Mouse (Mus musculus) retina, postnatal 1 day (tissue): ENCODE data around the gene Rpl6.
A peak's percentile ranks its signal among the peaks of the same experiment; 100 is the strongest.
"Not testable (repeated sequence)": the region's sequence is repeated elsewhere in the genome, so short reads cannot be mapped to it uniquely, and the experiment has no call there.

ENCODE experiments used
- DNase-seq: peaks from one replicate; pipeline ENCODE4 v3.0.0-alpha.2; 2012

Gene Rpl6

GRCm38 (mm10) chr5:121197337-121197736, 6.9 kb upstream of the Rpl6 start:
- no peak for DNase-seq

- no peak for DNase-seq
Measured at GRCm38 (mm10) chr5:121198376-121198775, 5.9 kb upstream of the Rpl6 start.

- DNase-seq = peak; percentile 65
Measured at GRCm38 (mm10) chr5:121201739-121202138, 2.5 kb upstream of the Rpl6 start.

GRCm38 (mm10) chr5:121202467-121202866, 1.8 kb upstream of the Rpl6 start:
- no peak for DNase-seq

DNA sequence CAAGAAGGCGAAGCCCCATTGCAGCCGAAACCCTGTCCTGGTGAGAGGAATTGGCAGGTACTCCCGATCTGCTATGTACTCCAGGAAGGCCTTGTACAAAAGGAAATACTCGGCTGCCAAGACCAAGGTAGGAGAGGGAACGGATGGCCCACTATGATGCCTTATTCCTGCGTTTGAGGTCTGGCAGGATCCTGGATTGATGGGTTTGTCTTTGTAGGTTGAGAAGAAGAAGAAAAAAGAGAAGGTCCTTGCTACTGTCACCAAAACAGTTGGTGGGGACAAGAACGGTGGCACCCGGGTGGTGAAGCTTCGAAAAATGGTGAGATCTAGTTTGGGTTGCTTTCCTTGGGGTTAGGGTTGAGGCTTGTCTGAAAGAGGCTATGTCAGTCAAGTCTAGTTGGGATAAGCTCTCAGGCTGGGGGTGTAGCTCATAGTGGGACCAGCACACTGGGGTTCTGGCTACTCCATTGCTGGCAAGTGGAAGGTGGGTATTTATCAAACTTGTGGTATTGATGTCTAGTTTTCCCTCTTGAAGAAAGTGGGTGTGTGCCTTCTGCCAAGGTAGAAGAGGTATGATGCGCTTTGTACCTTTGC, 1.4 kb downstream of the Rpl6 start:
- not testable (repeated sequence) for DNase-seq

GRCm38 (mm10) chr5:121206540-121206939, 2.3 kb downstream of the Rpl6 start:
- no peak for DNase-seq

- no peak for DNase-seq
Measured at GRCm38 (mm10) chr5:121206984-121207383, 2.7 kb downstream of the Rpl6 start.

GRCm38 (mm10) chr5:121209755-121210600, 5.7 kb downstream of the Rpl6 start:
- no peak for DNase-seq

DNA sequence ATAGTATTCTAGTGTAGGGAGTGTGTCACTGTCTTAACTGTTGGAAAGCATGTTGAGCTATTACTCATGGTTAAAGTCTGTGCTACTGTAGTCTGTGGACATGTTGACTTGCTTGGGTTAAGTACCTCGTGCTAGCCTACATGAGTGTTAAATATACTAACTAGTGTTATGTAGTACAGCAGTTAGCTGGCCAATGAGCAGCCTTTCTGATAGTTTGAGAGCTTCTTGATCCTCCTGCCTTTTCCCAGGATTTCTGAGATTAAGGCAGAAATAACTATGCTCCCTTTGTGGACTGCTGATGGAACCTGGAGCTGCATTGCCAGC, 6.3 kb downstream of the Rpl6 start:
- DNase-seq = no peak

- no peak for DNase-seq
Measured at GRCm38 (mm10) chr5:121212108-121212507, 7.8 kb downstream of the Rpl6 start.

- DNase-seq = no peak
Measured at GRCm38 (mm10) chr5:121214707-121215106, 10.4 kb downstream of the Rpl6 start.

DNA sequence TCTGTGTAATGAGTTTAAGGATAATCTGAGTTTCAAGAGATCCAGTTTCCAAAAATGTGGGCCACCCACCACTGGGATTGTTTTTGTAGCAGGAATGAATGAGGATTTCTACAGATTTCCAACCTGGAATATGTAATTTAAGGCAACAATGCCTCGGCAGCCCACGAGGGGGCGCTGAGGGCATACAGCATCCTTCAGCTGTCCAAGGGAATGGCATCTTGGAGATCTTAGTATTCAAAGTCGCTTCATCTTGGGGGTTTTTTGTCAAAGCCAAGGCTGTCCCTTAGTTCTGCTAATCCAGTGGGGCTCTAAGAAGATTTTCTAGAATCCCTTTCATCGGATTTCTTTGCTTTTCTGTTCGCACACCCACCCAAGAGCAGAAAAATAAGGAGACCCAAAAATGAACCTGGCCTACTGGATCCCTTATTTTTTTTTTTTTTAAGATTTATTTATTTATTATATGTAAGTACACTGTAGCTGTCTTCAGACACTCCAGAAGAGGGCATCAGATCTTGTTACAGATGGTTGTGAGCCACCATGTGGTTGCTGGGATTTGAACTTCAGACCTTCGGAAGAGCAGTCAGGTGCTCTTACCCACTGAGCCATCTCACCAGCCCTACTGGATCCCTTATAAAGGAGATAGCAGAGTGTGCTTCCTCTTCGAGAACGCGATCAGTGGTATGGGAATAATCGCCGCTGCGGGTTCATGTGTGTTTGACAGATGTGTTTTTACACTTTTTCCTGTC, 11.3 kb downstream of the Rpl6 start:
- DNase-seq = peak; percentile 80

GRCm38 (mm10) chr5:121216126-121216446, 11.8 kb downstream of the Rpl6 start:
- no peak for DNase-seq

- DNase-seq = not testable (repeated sequence)
Measured at GRCm38 (mm10) chr5:121216584-121217312, 12.5 kb downstream of the Rpl6 start.

DNA sequence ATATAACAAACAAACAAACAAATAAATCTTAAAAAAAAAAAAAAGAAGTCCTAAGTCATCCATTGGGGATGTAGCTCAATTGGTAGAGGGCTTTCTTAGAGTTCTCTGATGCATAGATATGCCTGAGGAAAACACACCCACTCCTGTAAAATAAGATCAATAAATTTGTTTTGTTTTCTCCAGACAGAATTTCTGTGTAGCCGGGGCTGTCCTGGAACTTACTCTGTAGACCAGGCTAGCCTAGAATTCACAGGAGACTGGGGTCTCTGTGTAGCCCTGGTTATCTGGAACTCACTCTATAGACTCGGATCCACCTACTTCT, 13.0 kb downstream of the Rpl6 start:
- no peak for DNase-seq

DNA sequence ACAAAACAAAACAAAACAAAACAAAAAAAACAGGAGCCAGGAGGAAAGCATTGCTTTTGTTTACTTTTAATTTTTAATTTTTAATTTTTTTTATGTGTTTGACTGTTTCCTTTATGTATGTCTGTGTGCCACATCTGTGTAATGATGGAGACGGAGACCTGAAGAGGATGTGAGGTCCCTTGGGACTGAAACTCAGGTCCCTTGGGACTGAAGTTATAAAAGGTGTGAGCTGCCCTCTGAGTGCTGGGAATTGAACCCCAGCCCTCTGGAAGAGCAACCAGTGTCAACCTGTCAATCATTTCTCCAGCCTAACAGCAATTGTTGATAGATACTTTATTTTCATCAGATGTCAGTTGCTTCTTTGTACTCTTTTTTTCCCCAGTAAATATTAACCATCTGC, 14.9 kb downstream of the Rpl6 start:
- no peak for DNase-seq

- peak; percentile 96 for DNase-seq
Measured at GRCm38 (mm10) chr5:121219980-121220731, 15.9 kb downstream of the Rpl6 start, which contains the start of gene Hectd4. Gene Hectd4 (plus strand): TSS chr5:121220219.

- peak; percentile 60 for DNase-seq
Measured at GRCm38 (mm10) chr5:121220732-121221301, 16.5 kb downstream of the Rpl6 start.

DNA sequence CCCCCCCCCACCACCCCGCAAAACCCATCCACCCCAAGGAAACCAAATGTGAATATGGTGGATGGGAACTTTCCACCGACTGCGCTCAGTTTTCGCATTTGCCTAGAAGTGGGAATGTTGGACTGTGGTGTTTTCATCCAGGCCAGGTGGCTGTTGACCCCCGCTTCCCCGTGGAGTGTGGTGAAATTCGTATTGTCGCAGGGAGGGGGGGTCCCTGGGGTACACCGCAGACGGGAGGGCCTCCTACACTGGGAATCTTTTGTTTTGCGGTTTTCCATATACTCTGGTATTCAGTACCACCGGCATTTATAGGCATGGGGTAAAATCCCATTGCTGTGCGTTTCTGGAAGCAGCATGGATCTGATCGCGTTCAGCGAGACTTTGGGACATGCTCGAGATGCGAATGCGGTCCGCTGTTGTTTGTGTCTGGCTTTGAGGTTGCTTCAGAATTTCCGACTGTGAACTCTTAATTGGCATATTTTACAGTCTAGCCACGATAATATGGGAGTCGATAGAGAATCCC, 17.1 kb downstream of the Rpl6 start:
- no peak for DNase-seq

DNA sequence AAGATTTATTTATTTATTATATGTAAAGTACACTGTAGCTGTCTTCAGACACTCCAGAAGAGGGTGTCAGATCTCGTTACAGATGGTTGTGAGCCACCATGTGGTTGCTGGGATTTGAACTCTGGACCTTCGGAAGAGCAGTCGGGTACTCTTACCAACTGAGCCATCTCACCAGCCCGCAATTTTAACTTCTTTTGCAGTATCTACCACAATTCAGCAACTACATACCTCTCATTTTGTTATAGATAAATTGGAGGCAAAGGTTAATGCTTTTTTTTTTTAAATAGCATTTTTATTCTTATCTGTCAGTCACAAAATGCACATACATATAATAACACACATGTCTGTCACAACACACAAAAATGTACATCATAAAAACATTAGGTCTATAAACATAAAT, 19.7 kb downstream of the Rpl6 start:
- not testable (repeated sequence) for DNase-seq

DNA sequence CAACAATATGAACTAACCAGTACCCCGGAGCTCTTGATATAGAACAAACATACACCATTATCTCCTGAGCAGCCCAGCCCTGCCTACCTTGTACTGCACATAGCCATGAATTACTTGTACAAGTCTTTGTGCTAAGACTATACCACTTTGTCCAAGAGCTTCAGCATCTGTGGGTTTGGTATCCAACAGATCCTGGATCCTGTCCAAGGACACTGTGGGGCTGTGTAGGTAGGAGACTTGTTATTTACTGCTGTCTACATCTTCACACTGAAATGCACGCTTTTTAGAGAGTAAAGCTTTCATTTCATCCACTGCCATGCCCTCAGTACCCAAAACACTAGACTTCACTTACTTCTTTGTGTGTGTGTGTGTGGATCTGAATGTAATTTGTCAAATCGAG, 20.6 kb downstream of the Rpl6 start:
- DNase-seq = no peak

GRCm38 (mm10) chr5:121225854-121226253, 21.6 kb downstream of the Rpl6 start:
- DNase-seq = no peak
